Mouse (Mus musculus) midbrain, embryonic 14.5 days (tissue): ENCODE results near the gene Kirrel2. TPM values are rescaled to one million over a fixed set of nuclear protein-coding genes. Genes with fewer than 3 reads are reported as not detected.
"Not testable (repeated sequence)": the region's sequence is repeated elsewhere in the genome, so short reads cannot be mapped to it uniquely, and the experiment has no call there.

Source experiments
- ATAC-seq: fragments of 200-750 bp; cut with Nextera tagmentation; 2 replicates; pipeline ENCODE4 v1.8.0; 2017; ENCODE audit warnings: moderate number of reproducible peaks, moderate library complexity; ENCODE audit not compliant: low FRiP score, low TSS enrichment
- DNase-seq: peaks from one replicate; pipeline ENCODE4 v3.0.0-alpha.2; 2015
- H3K27ac ChIP-seq: fragments of 300-500 bp; sonication (generic); replicated peaks from 2 replicates; pipeline ENCODE4 v1.5.1; 2014; ENCODE audit warnings: mild to moderate bottlenecking, low read depth, low read length, moderate library complexity
- H3K27me3 ChIP-seq: fragments of 300-500 bp; sonication (generic); 2 replicates; pipeline ENCODE4 v1.6.1; 2014; ENCODE audit warnings: low read length, control low read depth, mixed read lengths; ENCODE audit not compliant: control insufficient read depth, insufficient read depth
- H3K36me3 ChIP-seq: fragments of 300-500 bp; sonication (generic); 2 replicates; pipeline ENCODE4 v1.6.1; 2014; ENCODE audit warnings: low read length, control low read depth; ENCODE audit not compliant: control insufficient read depth, insufficient read depth
- H3K4me1 ChIP-seq: fragments of 300-500 bp; sonication (generic); 2 replicates; pipeline ENCODE4 v1.6.1; 2014; ENCODE audit warnings: mild to moderate bottlenecking, antibody characterized with exemption, low read length, control low read depth; ENCODE audit not compliant: control insufficient read depth, insufficient read depth
- H3K4me2 ChIP-seq: fragments of 300-500 bp; sonication (generic); 2 replicates; pipeline ENCODE4 v1.6.1; 2014; ENCODE audit warnings: mild to moderate bottlenecking, low read length, moderate library complexity
- H3K4me3 ChIP-seq: fragments of 300-500 bp; sonication (generic); replicated peaks from 2 replicates; pipeline ENCODE4 v1.5.1; 2014; ENCODE audit warnings: low read depth, low read length
- H3K9ac ChIP-seq: fragments of 300-500 bp; sonication (generic); replicated peaks from 2 replicates; pipeline ENCODE4 v1.6.1; 2014; ENCODE audit warnings: mild to moderate bottlenecking, low read length, moderate library complexity
- H3K9me3 ChIP-seq: fragments of 300-500 bp; sonication (generic); 2 replicates; pipeline ENCODE4 v1.6.1; 2016; ENCODE audit warnings: low read length, control low read depth, mixed read lengths; ENCODE audit not compliant: control insufficient read depth
- WGBS: fragments of 180-500 bp; shearing (Covaris S2); extraction: QIAGEN DNeasy Blood & Tissue Kit; methylation state at CpG from one replicate; pipeline ENCODE4 v1.1.7; 2014; 5-methylcytosine and 5-hydroxymethylcytosine counted together
- polyA plus RNA-seq: library from polyadenylated mRNA; unstranded; fragments of >200 nt; fragmentation: Nextera tagmentation; extraction: Ambion mirVana; gene quantifications from 2 replicates; pipeline ENCODE4 v1.2.1, GENCODE M21; 2014

Kirrel2 gene
- polyA plus RNA-seq, 1 experiment from 2014 or later = 5.7 TPM

GRCm38 (mm10) chr7:30477415-30478381 lies 20.2 kb upstream of the Kirrel2 start:
- no peaks in the 10 kb centered on the region for H3K27me3 ChIP-seq
- H3K27ac ChIP-seq = peak overlapping the region; percentile 70; the same call in 1 of the 2 replicates
- WGBS = 7% methylated on average over 32 of the region's 32 CpGs
- peak overlapping the region; percentile 31 for H3K4me3 ChIP-seq
- ATAC-seq = no peak
- peak overlapping the region; percentile 36 for H3K9ac ChIP-seq
- H3K4me1 ChIP-seq = 0 out of 2 replicates have a peak, but pooled peaks cover 3% of the 10 kb centered on the region
- peak overlapping the region; percentile 56 for H3K4me2 ChIP-seq
- no peaks in the 10 kb centered on the region for H3K36me3 ChIP-seq
- no peaks in the 10 kb centered on the region for H3K9me3 ChIP-seq
- DNase-seq = peak; percentile 77

DNA sequence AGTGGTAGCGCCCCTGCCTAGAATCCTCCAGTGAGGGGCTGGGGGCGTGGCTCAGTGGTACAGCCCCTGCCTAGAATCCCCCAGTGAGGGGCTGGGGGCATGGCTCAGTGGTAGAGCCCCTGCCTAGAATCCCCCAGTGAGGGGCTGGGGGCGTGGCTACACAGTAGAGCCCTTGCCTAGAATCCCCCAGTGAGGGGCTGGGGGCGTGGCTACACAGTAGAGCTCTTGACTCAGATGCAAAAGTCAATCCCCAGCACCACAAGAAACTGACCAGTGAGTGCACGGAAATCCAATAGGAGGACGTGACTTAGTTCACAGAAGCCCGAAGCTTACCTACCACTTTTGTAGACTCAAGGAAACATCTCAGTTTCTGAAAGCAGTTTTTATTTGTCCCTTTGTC lies 18.6 kb upstream of the Kirrel2 start:
- not testable (repeated sequence) for ATAC-seq, H3K27ac ChIP-seq, H3K4me3 ChIP-seq, DNase-seq, H3K9me3 ChIP-seq, H3K4me2 ChIP-seq, H3K9ac ChIP-seq, H3K36me3 ChIP-seq, H3K4me1 ChIP-seq, H3K27me3 ChIP-seq
- WGBS = 87% methylated on average over 6 of the region's 7 CpGs

DNA sequence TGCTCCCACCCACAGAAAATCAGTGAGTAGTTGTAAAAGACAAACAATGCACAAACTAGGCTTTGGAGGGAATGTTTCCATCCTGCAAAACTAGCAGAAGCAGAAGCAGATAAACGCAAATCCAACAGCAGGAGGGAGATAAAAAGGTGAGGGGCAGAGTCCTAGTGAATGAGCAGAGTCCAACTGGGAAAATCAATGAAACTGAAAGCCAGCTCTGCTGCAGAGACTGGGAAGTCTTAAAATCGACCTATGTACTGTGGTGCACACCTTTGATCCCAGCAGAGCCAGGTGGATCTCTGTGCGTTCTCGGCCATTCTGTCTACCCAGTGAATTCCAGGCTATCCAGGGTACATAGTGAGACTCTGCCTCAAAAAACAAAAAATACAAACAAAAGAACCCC lies 17.5 kb upstream of the Kirrel2 start:
- no peaks in the 10 kb centered on the region for H3K27me3 ChIP-seq
- DNase-seq (no peak), ATAC-seq (no peak)
- no peak overlapping the region for H3K9ac ChIP-seq
- H3K4me3 ChIP-seq = no peak overlapping the region
- 0 out of 2 replicates have a peak, but pooled peaks cover 3% of the 10 kb centered on the region for H3K4me1 ChIP-seq
- H3K4me2 ChIP-seq = no peak overlapping the region
- WGBS = 69% methylated on average over 4 of the region's 4 CpGs
- no peaks in the 10 kb centered on the region for H3K36me3 ChIP-seq
- H3K9me3 ChIP-seq = no peaks in the 10 kb centered on the region
- H3K27ac ChIP-seq = no peak overlapping the region

- DNase-seq (peak; percentile 57), ATAC-seq (no peak)
- WGBS = 43% methylated on average over 5 of the region's 5 CpGs
- H3K27ac ChIP-seq = no peak overlapping the region
- no peak overlapping the region for H3K4me3 ChIP-seq
- peaks cover 12% of the 10 kb centered on the region for H3K27me3 ChIP-seq
- H3K9ac ChIP-seq = no peak overlapping the region
- H3K9me3 ChIP-seq = no peaks in the 10 kb centered on the region
- H3K4me1 ChIP-seq = 0 out of 2 replicates have a peak, but pooled peaks cover under 1% of the 10 kb centered on the region
- no peaks in the 10 kb centered on the region for H3K36me3 ChIP-seq
- no peak overlapping the region for H3K4me2 ChIP-seq
Measured at GRCm38 (mm10) chr7:30472411-30472810, 14.9 kb upstream of the Kirrel2 start.

- Histone ChIP-seq H3K36me3 (no peaks in the 10 kb centered on the region), H3K4me2 (no peak overlapping the region), H3K4me1 (no peaks in the 10 kb centered on the region), H3K4me3 (no peak overlapping the region), H3K27me3 (peaks cover 71% of the 10 kb centered on the region), H3K27ac (no peak overlapping the region), H3K9me3 (no peaks in the 10 kb centered on the region), H3K9ac (no peak overlapping the region)
- 12% methylated on average over 6 of the region's 6 CpGs for WGBS
- DNase-seq = no peak
- no peak for ATAC-seq
Measured at GRCm38 (mm10) chr7:30464816-30465300, 7.4 kb upstream of the Kirrel2 start.

DNA sequence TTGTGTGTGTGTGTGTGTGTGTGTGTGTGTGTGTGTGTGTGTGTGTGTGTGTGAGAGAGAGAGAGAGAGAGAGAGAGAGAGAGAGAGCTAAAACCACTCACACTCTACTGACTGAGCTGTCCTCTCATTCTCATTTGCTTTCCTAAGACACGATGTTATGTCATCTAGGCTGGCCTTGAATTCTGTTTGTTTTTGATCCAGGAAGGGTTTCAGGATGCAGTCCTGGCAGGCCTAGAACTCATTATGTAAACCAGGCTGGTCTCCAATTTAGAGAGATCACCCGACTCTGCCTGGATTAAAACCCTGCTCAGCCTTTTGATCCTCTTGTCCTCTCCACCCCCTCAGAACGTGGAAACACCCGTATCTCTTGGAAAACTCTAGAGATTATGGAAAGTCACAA lies 6.5 kb upstream of the Kirrel2 start:
- no peak for ATAC-seq

GRCm38 (mm10) chr7:30463568-30463967 lies 6.1 kb upstream of the Kirrel2 start:
- H3K9ac ChIP-seq = no peak overlapping the region
- no peaks in the 10 kb centered on the region for H3K36me3 ChIP-seq
- no peaks in the 10 kb centered on the region for H3K9me3 ChIP-seq
- DNase-seq = no peak
- peaks cover 76% of the 10 kb centered on the region for H3K27me3 ChIP-seq
- no peak overlapping the region for H3K4me3 ChIP-seq
- no peak overlapping the region for H3K27ac ChIP-seq
- H3K4me2 ChIP-seq = no peak overlapping the region
- ATAC-seq = no peak
- 17% methylated on average over 7 of the region's 7 CpGs for WGBS
- 0 out of 2 replicates have a peak, but pooled peaks cover 1% of the 10 kb centered on the region for H3K4me1 ChIP-seq

More for the DNA sequence above, 6.5 kb upstream of the Kirrel2 start:
- Histone ChIP-seq H3K9me3 (no peaks in the 10 kb centered on the region), H3K4me3 (no peak overlapping the region), H3K27ac (no peak overlapping the region), H3K4me2 (no peak overlapping the region), H3K4me1 (no peaks in the 10 kb centered on the region), H3K27me3 (peaks cover 78% of the 10 kb centered on the region), H3K9ac (no peak overlapping the region), H3K36me3 (no peaks in the 10 kb centered on the region)
- 7% methylated on average over 4 of the region's 4 CpGs for WGBS
- no peak for DNase-seq

GRCm38 (mm10) chr7:30459484-30459883 lies 2.0 kb upstream of the Kirrel2 start:
- Histone ChIP-seq H3K9me3 (no peaks in the 10 kb centered on the region), H3K36me3 (no peaks in the 10 kb centered on the region), H3K4me3 (no peak overlapping the region), H3K4me2 (no peak overlapping the region), H3K9ac (no peak overlapping the region), H3K27me3 (peaks cover 59% of the 10 kb centered on the region), H3K27ac (no peak overlapping the region), H3K4me1 (peaks cover 24% of the 10 kb centered on the region)
- 36% methylated on average over 6 of the region's 6 CpGs for WGBS
- DNase-seq (no peak), ATAC-seq (no peak)
